Mouse (Mus musculus) stomach, postnatal 0 days (tissue): Measurements from ENCODE around the gene Dcun1d4. TPM values are rescaled to one million over a fixed set of nuclear protein-coding genes. Genes with fewer than 3 reads are reported as not detected.
A peak's percentile ranks its signal among the peaks of the same experiment; 100 is the strongest.

Experiments
- ATAC-seq: fragments of 200-750 bp; cut with Nextera tagmentation; 2 replicates; pipeline ENCODE4 v1.8.0; 2017; ENCODE audit not compliant: low FRiP score, low TSS enrichment
- DNase-seq: peaks from one replicate; pipeline ENCODE4 v3.0.0-alpha.2; 2016; ENCODE audit warnings: low spot score
- H3K27ac ChIP-seq: fragments of 300-500 bp; sonication (generic); replicated peaks from 2 replicates; pipeline ENCODE4 v1.5.1; 2014; ENCODE audit warnings: mild to moderate bottlenecking, control low read depth
- H3K27me3 ChIP-seq: fragments of 300-500 bp; sonication (generic); 2 replicates; pipeline ENCODE4 v1.6.1; 2014; ENCODE audit warnings: low read length; ENCODE audit not compliant: control insufficient read depth, insufficient read depth
- H3K36me3 ChIP-seq: fragments of 300-500 bp; sonication (generic); 2 replicates; pipeline ENCODE4 v1.6.1; 2014; ENCODE audit warnings: low read length, mixed read lengths; ENCODE audit not compliant: control insufficient read depth, insufficient read depth
- H3K4me1 ChIP-seq: fragments of 300-500 bp; sonication (generic); replicated peaks from 2 replicates; pipeline ENCODE4 v1.6.1; 2014; ENCODE audit warnings: antibody characterized with exemption; ENCODE audit not compliant: control insufficient read depth, insufficient read depth
- H3K4me2 ChIP-seq: fragments of 300-500 bp; sonication (generic); replicated peaks from 2 replicates; pipeline ENCODE4 v1.6.1; 2014; ENCODE audit warnings: low read depth, mild to moderate bottlenecking, control low read depth, moderate library complexity
- H3K4me3 ChIP-seq: fragments of 300-500 bp; sonication (generic); 2 replicates; pipeline ENCODE4 v1.5.1; 2014; ENCODE audit warnings: low read depth, low read length, control low read depth
- H3K9ac ChIP-seq: fragments of 300-500 bp; sonication (generic); 2 replicates; pipeline ENCODE4 v1.6.1; 2014; ENCODE audit warnings: mild to moderate bottlenecking, low read length, control low read depth, mixed read lengths
- H3K9me3 ChIP-seq: fragments of 300-500 bp; sonication (generic); 2 replicates; pipeline ENCODE4 v1.6.1; 2016; ENCODE audit warnings: low read length; ENCODE audit not compliant: control insufficient read depth
- CTCF ChIP-seq: IDR thresholded peaks from 2 replicates; pipeline ENCODE4 v1.5.1; 2016; ENCODE audit warnings: antibody characterized with exemption, low read depth, mild to moderate bottlenecking, moderate library complexity
- EP300 ChIP-seq: optimal IDR thresholded peaks from 2 replicates; pipeline ENCODE3; 2016; ENCODE audit warnings: antibody characterized with exemption
- WGBS: fragments of 180-500 bp; shearing (Covaris S2); extraction: QIAGEN DNeasy Blood & Tissue Kit; methylation state at CpG from one replicate; pipeline ENCODE4 v1.1.7; 2014; 5-methylcytosine and 5-hydroxymethylcytosine counted together
- polyA plus RNA-seq: library from polyadenylated mRNA; unstranded; fragments of >200 nt; fragmentation: Nextera tagmentation; extraction: Ambion mirVana; gene quantifications from 2 replicates; pipeline ENCODE4 v1.2.1, GENCODE M21; 2015

Gene Dcun1d4
- polyA plus RNA-seq, 1 experiment from 2014 or later: 10.8 TPM

GRCm38 (mm10) chr5:73484016-73484615 is 3.3 kb downstream of the Dcun1d4 start:
- DNase-seq: no peak
- no peak overlapping the region for H3K4me3 ChIP-seq
- no peaks in the 10 kb centered on the region for H3K9me3 ChIP-seq
- H3K4me1 ChIP-seq: no peaks in the 10 kb centered on the region
- no peak overlapping the region for H3K27ac ChIP-seq
- H3K9ac ChIP-seq: no peak overlapping the region
- WGBS: 77% methylated on average over 5 of the region's 5 CpGs
- no peaks in the 10 kb centered on the region for H3K36me3 ChIP-seq
- no peaks in the 10 kb centered on the region for H3K27me3 ChIP-seq
- ATAC-seq: no peak
- TF ChIP-seq CTCF (no peak), EP300 (no peak)
- H3K4me2 ChIP-seq: no peak overlapping the region

GRCm38 (mm10) chr5:73486451-73486850 is 5.7 kb downstream of the Dcun1d4 start:
- Histone ChIP-seq H3K4me2 (no peak overlapping the region), H3K4me3 (no peak overlapping the region), H3K27ac (no peak overlapping the region), H3K27me3 (no peaks in the 10 kb centered on the region), H3K36me3 (no peaks in the 10 kb centered on the region), H3K9me3 (no peaks in the 10 kb centered on the region), H3K4me1 (no peaks in the 10 kb centered on the region), H3K9ac (no peak overlapping the region)
- 49% methylated on average over 4 of the region's 4 CpGs for WGBS
- TF ChIP-seq CTCF (no peak), EP300 (no peak)
- no peak for DNase-seq
- ATAC-seq: no peak

DNA sequence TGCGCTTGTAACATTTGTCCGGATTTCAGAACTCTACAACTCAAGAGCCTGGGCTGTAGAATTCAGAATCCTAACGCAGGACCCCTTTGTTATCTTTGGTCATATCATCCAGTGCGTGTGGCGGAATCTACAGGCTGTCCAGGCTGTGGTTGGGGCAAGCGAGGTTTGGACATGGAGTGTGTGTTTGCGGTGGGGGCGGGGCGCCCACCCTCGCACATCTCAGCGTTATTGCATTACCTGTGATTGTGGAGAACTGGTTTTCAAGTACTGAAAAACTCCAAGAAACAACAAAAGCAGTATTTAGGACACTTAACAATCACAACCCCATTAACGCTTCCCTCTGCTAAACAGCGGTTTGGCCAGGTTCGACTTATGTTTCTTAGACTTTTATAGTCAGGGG is 9.1 kb downstream of the Dcun1d4 start:
- H3K4me3 ChIP-seq: peak overlapping the region; percentile 82
- peak overlapping the region; percentile 59 for H3K27ac ChIP-seq
- no peaks in the 10 kb centered on the region for H3K9me3 ChIP-seq
- H3K4me1 ChIP-seq: 0 out of 2 replicates have a peak, but pooled peaks cover 2% of the 10 kb centered on the region
- ATAC-seq (no peak), DNase-seq (no peak)
- H3K36me3 ChIP-seq: no peaks in the 10 kb centered on the region
- H3K27me3 ChIP-seq: no peaks in the 10 kb centered on the region
- TF ChIP-seq CTCF (no peak), EP300 (no peak)
- peak overlapping the region; percentile 74 for H3K4me2 ChIP-seq
- H3K9ac ChIP-seq: peak overlapping the region; percentile 57
- WGBS: 3% methylated on average over 14 of the region's 14 CpGs

- TF ChIP-seq EP300 (no peak), CTCF (peak; percentile 67)
- H3K4me1 ChIP-seq: 0 out of 2 replicates have a peak, but pooled peaks cover 2% of the 10 kb centered on the region
- no peaks in the 10 kb centered on the region for H3K36me3 ChIP-seq
- H3K9ac ChIP-seq: peak overlapping the region; percentile 68
- H3K4me2 ChIP-seq: peak overlapping the region; percentile 97
- DNase-seq: peak; percentile 100
- H3K9me3 ChIP-seq: no peaks in the 10 kb centered on the region
- H3K27me3 ChIP-seq: no peaks in the 10 kb centered on the region
- WGBS: under 1% methylated on average over 32 of the region's 37 CpGs
- H3K27ac ChIP-seq: peak overlapping the region; percentile 91
- ATAC-seq: peak; percentile 98
- H3K4me3 ChIP-seq: peak overlapping the region; percentile 82
Measured at GRCm38 (mm10) chr5:73490596-73491073, 9.8 kb downstream of the Dcun1d4 start.

- TF ChIP-seq EP300 (no peak), CTCF (no peak)
- H3K4me2 ChIP-seq: peak overlapping the region; percentile 97
- H3K4me1 ChIP-seq: 0 out of 2 replicates have a peak, but pooled peaks cover 2% of the 10 kb centered on the region
- 1% methylated on average over 54 of the region's 70 CpGs for WGBS
- H3K36me3 ChIP-seq: no peaks in the 10 kb centered on the region
- H3K27me3 ChIP-seq: no peaks in the 10 kb centered on the region
- DNase-seq (no peak), ATAC-seq (peak; percentile 50; the same call in 1 of the 2 replicates)
- H3K9ac ChIP-seq: peak overlapping the region; percentile 68
- peak overlapping the region; percentile 91 for H3K27ac ChIP-seq
- H3K9me3 ChIP-seq: no peaks in the 10 kb centered on the region
- H3K4me3 ChIP-seq: peak overlapping the region; percentile 82
Measured at GRCm38 (mm10) chr5:73491074-73491836, 10.5 kb downstream of the Dcun1d4 start.
